20 mouse cellular contexts compared by ENCODE assay signal in genomic region chr7:80954251-80954650, GRCm38 (mm10).
"Had no signal": no experiment of that assay in that cellular context is flagged by ENCODE, and none has a peak within 500 bp of the region (broad histone marks: within the 10 kb centered on the region; RNA-seq: fewer than 3 reads in every experiment).

No protein-coding gene starts in this region.

- H3K9me3 ChIP-seq: limb, embryonic 10.5 days; limb, embryonic 13.5 days; liver, embryonic 12.5 days; liver, embryonic 15.5 days; lung, embryonic 15.5 days; midbrain, embryonic 10.5 days; midbrain, embryonic 13.5 days; neural tube, embryonic 13.5 days had no signal

- H3K27me3 ChIP-seq: limb, embryonic 13.5 days; lung, embryonic 15.5 days; megakaryocyte, embryonic 14.5 days had no signal

- H3K4me2 ChIP-seq: limb, embryonic 13.5 days; liver, embryonic 12.5 days; liver, embryonic 15.5 days; lung, embryonic 15.5 days; midbrain, embryonic 13.5 days; neural tube, embryonic 13.5 days had no signal

- H3K36me3 ChIP-seq: limb, embryonic 10.5 days; limb, embryonic 13.5 days; liver, embryonic 12.5 days; liver, embryonic 15.5 days; lung, embryonic 15.5 days; midbrain, embryonic 10.5 days; midbrain, embryonic 13.5 days; neural tube, embryonic 13.5 days had no signal

- H3K9ac ChIP-seq: limb, embryonic 13.5 days; liver, embryonic 12.5 days; liver, embryonic 15.5 days; lung, embryonic 15.5 days; midbrain, embryonic 13.5 days; neural tube, embryonic 13.5 days had no signal

- H3K4me1 ChIP-seq: limb, embryonic 10.5 days; limb, embryonic 13.5 days; lung, embryonic 15.5 days; midbrain, embryonic 10.5 days; midbrain, embryonic 13.5 days; neural tube, embryonic 13.5 days had no signal

- H3K4me3 ChIP-seq: limb, embryonic 10.5 days; limb, embryonic 13.5 days; liver, embryonic 12.5 days; liver, embryonic 15.5 days; lung, embryonic 15.5 days; megakaryocyte, embryonic 14.5 days; midbrain, embryonic 10.5 days; midbrain, embryonic 13.5 days; myocyte; neural tube, embryonic 13.5 days had no signal

- DNase-seq: liver; lung, adult 18-20 months; lung, postnatal 10 days; lung, postnatal 36 days; thymus, adult 2 months; thymus, postnatal 14 days; thymus, postnatal 4 days had no signal

- H3K27ac ChIP-seq: limb, embryonic 10.5 days; limb, embryonic 13.5 days; liver, embryonic 12.5 days; liver, embryonic 15.5 days; lung, embryonic 15.5 days; midbrain, embryonic 10.5 days; midbrain, embryonic 13.5 days; neural tube, embryonic 13.5 days; stomach, postnatal 0 days had no signal

- ATAC-seq: intestine, postnatal 0 days; liver, embryonic 12.5 days; midbrain, embryonic 13.5 days; midbrain, embryonic 16.5 days had no signal
